Mouse (Mus musculus) hindbrain, embryonic 14.5 days (tissue): ENCODE data around the gene Rnaseh2b. TPM values are rescaled to one million over a fixed set of nuclear protein-coding genes. Genes with fewer than 3 reads are reported as not detected.

Source experiments
- ATAC-seq: fragments of 200-750 bp; cut with Nextera tagmentation; 2 replicates; pipeline ENCODE4 v1.8.0; 2017; ENCODE audit warnings: moderate number of reproducible peaks, mild to moderate bottlenecking, moderate TSS enrichment, moderate library complexity; ENCODE audit not compliant: low FRiP score
- DNase-seq: peaks from one replicate; pipeline ENCODE4 v3.0.0-alpha.2; 2015; ENCODE audit warnings: low spot score
- H3K27ac ChIP-seq: fragments of 300-500 bp; sonication (generic); 2 replicates; pipeline ENCODE4 v1.5.1; 2014; ENCODE audit warnings: mild to moderate bottlenecking, moderate library complexity
- H3K27me3 ChIP-seq: fragments of 300-500 bp; sonication (generic); 2 replicates; pipeline ENCODE4 v1.6.1; 2014; ENCODE audit warnings: mild to moderate bottlenecking, low read length, mixed read lengths; ENCODE audit not compliant: control insufficient read depth, insufficient read depth
- H3K36me3 ChIP-seq: fragments of 300-500 bp; sonication (generic); replicated peaks from 2 replicates; pipeline ENCODE4 v1.6.1; 2014; ENCODE audit not compliant: control insufficient read depth, insufficient read depth
- H3K4me1 ChIP-seq: fragments of 300-500 bp; sonication (generic); replicated peaks from 2 replicates; pipeline ENCODE4 v1.6.1; 2014; ENCODE audit warnings: antibody characterized with exemption, low read length, mixed read lengths; ENCODE audit not compliant: control insufficient read depth, insufficient read depth
- H3K4me2 ChIP-seq: fragments of 300-500 bp; sonication (generic); replicated peaks from 2 replicates; pipeline ENCODE4 v1.6.1; 2014; ENCODE audit warnings: mild to moderate bottlenecking, moderate library complexity
- H3K4me3 ChIP-seq: fragments of 300-500 bp; sonication (generic); replicated peaks from 2 replicates; pipeline ENCODE4 v1.5.1; 2014; ENCODE audit warnings: mild to moderate bottlenecking, low read length
- H3K9ac ChIP-seq: fragments of 300-500 bp; sonication (generic); 2 replicates; pipeline ENCODE4 v1.6.1; 2014
- H3K9me3 ChIP-seq: fragments of 300-500 bp; sonication (generic); 2 replicates; pipeline ENCODE4 v1.6.1; 2016; ENCODE audit warnings: low read length; ENCODE audit not compliant: control insufficient read depth
- WGBS: fragments of 180-500 bp; shearing (Covaris S2); extraction: QIAGEN DNeasy Blood & Tissue Kit; methylation state at CpG from one replicate; pipeline ENCODE4 v1.1.7; 2014; 5-methylcytosine and 5-hydroxymethylcytosine counted together
- polyA plus RNA-seq: library from polyadenylated mRNA; unstranded; fragments of >200 nt; fragmentation: Nextera tagmentation; extraction: Ambion mirVana; gene quantifications from 2 replicates; pipeline ENCODE4 v1.2.1, GENCODE M21; 2014

The Rnaseh2b gene
- polyA plus RNA-seq, 1 experiment from 2014 or later, result 29.7 TPM

DNA sequence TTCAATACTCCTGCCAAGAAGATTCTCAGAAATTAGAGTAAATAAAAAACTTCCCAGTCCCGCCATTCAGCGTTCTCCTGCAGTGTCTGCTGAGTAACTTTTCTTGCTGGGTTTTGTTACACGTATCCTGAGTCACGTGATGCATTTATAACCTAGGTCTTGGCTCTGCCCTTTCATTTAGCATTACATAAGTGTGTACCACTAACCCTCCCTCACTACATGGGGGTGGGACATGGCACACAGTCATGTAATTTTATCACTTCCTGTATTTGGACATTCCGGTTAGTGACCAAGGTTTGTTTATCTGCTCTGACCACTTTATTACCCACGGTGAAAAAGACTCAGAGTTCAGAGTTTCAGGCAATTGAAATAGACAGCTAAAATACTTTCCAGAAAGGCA is 78.4 kb downstream of the Rnaseh2b start:
- Histone ChIP-seq H3K27ac (no peak overlapping the region), H3K4me3 (no peak overlapping the region), H3K9me3 (no peaks in the 10 kb centered on the region), H3K4me2 (no peak overlapping the region), H3K9ac (no peak overlapping the region), H3K36me3 (no peaks in the 10 kb centered on the region), H3K4me1 (no peaks in the 10 kb centered on the region), H3K27me3 (no peaks in the 10 kb centered on the region)
- ATAC-seq (no peak), DNase-seq (no peak)
- 86% methylated on average over 6 of the region's 6 CpGs for WGBS

GRCm38 (mm10) chr14:62374001-62374400 is 81.6 kb downstream of the Rnaseh2b start:
- H3K27ac ChIP-seq, result no peak overlapping the region
- DNase-seq, result no peak
- ATAC-seq, result no peak

GRCm38 (mm10) chr14:62375694-62376093 is 83.3 kb downstream of the Rnaseh2b start:
- Histone ChIP-seq H3K4me3 (no peak overlapping the region), H3K27ac (no peak overlapping the region), H3K9me3 (no peaks in the 10 kb centered on the region), H3K4me2 (no peak overlapping the region), H3K9ac (no peak overlapping the region), H3K36me3 (no peaks in the 10 kb centered on the region), H3K27me3 (no peaks in the 10 kb centered on the region), H3K4me1 (no peaks in the 10 kb centered on the region)
- no peak for ATAC-seq
- DNase-seq, result no peak

More at GRCm38 (mm10) chr14:62374001-62374400, 81.6 kb downstream of the Rnaseh2b start:
- Histone ChIP-seq H3K9me3 (no peaks in the 10 kb centered on the region), H3K36me3 (no peaks in the 10 kb centered on the region), H3K4me2 (no peak overlapping the region), H3K4me1 (no peaks in the 10 kb centered on the region), H3K9ac (no peak overlapping the region), H3K4me3 (no peak overlapping the region), H3K27me3 (no peaks in the 10 kb centered on the region)
- 81% methylated on average over 10 of the region's 10 CpGs for WGBS

DNA sequence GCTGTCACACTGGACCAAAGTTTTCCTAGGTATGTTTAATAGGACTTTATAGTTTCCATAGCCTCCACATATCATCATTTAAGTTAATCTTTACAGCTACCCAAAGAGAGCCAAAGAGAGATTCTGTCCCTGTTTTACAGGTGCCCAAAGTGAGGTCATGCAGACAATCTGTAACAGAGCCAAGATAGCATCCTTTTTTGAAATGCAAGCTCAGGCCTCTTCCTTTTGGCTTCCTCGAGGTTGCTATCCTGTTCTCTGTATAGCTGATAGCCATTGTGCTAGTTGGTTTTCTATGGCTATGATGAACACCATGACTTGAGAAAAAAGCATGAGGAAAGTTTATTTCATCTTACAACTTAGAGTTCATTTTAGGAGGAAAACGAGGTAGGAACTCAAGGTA is 83.7 kb downstream of the Rnaseh2b start:
- 94% methylated on average over 2 of the region's 2 CpGs for WGBS
- H3K9me3 ChIP-seq, result no peaks in the 10 kb centered on the region
- H3K9ac ChIP-seq, result no peak overlapping the region
- no peak overlapping the region for H3K4me2 ChIP-seq
- DNase-seq, result no peak
- H3K27me3 ChIP-seq, result no peaks in the 10 kb centered on the region
- no peaks in the 10 kb centered on the region for H3K4me1 ChIP-seq
- ATAC-seq, result no peak
- no peaks in the 10 kb centered on the region for H3K36me3 ChIP-seq
- H3K27ac ChIP-seq, result no peak overlapping the region
- H3K4me3 ChIP-seq, result no peak overlapping the region

DNA sequence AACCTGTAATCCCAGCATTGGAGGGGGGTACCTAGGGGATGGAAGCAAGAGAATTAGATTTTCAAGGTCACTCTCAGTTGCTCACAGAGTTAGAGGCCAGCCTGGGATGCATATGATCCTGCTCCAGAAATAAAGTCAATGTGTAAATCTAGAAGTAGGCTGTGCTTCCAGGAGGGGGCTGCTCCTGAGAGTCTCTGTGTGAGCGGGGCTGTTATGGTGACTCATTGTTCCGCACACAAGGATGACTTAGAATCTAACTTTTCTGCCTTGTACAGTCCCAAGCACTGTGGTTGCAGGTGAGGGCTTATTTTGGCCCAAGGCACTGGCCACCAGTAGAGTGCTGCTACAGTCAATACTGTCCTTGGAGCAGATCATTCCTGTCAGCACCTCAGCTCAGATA is 87.0 kb downstream of the Rnaseh2b start:
- no peaks in the 10 kb centered on the region for H3K4me1 ChIP-seq
- no peak for DNase-seq
- WGBS, result 94% methylated on average over 2 of the region's 2 CpGs
- no peak for ATAC-seq
- H3K27me3 ChIP-seq, result no peaks in the 10 kb centered on the region
- H3K4me2 ChIP-seq, result no peak overlapping the region
- no peaks in the 10 kb centered on the region for H3K9me3 ChIP-seq
- H3K36me3 ChIP-seq, result no peaks in the 10 kb centered on the region
- H3K4me3 ChIP-seq, result no peak overlapping the region
- no peak overlapping the region for H3K27ac ChIP-seq
- H3K9ac ChIP-seq, result no peak overlapping the region

DNA sequence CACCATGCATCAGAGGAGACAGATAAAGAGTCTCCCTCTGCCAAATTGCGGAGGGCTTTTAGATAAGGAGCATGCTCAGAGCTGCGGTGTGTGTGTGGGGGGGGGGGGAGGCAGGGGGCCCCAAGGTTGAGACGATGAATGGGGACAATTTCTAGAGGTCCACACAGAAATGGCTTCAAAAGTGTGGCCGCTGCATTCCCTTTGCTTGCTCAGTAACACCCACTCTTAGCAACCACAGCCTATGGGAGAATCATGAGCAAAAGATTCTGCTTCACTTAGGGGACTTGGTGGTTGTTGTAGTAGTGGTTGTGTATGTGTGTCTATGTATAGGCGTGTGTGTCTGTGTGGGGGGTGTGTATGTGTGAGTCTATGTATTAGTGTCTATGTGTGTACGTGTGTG is 88.2 kb downstream of the Rnaseh2b start:
- Histone ChIP-seq H3K36me3 (no peaks in the 10 kb centered on the region), H3K4me3 (no peak overlapping the region), H3K27ac (no peak overlapping the region), H3K9me3 (no peaks in the 10 kb centered on the region), H3K4me2 (no peak overlapping the region), H3K4me1 (no peaks in the 10 kb centered on the region), H3K9ac (no peak overlapping the region), H3K27me3 (no peaks in the 10 kb centered on the region)
- ATAC-seq, result no peak
- WGBS, result 66% methylated on average over 6 of the region's 6 CpGs
- no peak for DNase-seq

- DNase-seq (no peak), ATAC-seq (no peak)
- Histone ChIP-seq H3K27ac (no peak overlapping the region), H3K36me3 (no peaks in the 10 kb centered on the region), H3K27me3 (no peaks in the 10 kb centered on the region), H3K4me1 (no peaks in the 10 kb centered on the region), H3K4me2 (no peak overlapping the region), H3K4me3 (no peak overlapping the region), H3K9ac (no peak overlapping the region), H3K9me3 (no peaks in the 10 kb centered on the region)
- 77% methylated on average over 3 of the region's 3 CpGs for WGBS
These were observed 90.7 kb downstream of the Rnaseh2b start for GRCm38 (mm10) chr14:62383109-62383508.

GRCm38 (mm10) chr14:62383786-62384299 is 91.5 kb downstream of the Rnaseh2b start:
- Histone ChIP-seq H3K27me3 (no peaks in the 10 kb centered on the region), H3K27ac (no peak overlapping the region), H3K4me3 (no peak overlapping the region), H3K9me3 (no peaks in the 10 kb centered on the region), H3K36me3 (no peaks in the 10 kb centered on the region), H3K4me1 (no peaks in the 10 kb centered on the region), H3K4me2 (no peak overlapping the region), H3K9ac (no peak overlapping the region)
- ATAC-seq (no peak), DNase-seq (no peak)
- 92% methylated on average over 3 of the region's 3 CpGs for WGBS

DNA sequence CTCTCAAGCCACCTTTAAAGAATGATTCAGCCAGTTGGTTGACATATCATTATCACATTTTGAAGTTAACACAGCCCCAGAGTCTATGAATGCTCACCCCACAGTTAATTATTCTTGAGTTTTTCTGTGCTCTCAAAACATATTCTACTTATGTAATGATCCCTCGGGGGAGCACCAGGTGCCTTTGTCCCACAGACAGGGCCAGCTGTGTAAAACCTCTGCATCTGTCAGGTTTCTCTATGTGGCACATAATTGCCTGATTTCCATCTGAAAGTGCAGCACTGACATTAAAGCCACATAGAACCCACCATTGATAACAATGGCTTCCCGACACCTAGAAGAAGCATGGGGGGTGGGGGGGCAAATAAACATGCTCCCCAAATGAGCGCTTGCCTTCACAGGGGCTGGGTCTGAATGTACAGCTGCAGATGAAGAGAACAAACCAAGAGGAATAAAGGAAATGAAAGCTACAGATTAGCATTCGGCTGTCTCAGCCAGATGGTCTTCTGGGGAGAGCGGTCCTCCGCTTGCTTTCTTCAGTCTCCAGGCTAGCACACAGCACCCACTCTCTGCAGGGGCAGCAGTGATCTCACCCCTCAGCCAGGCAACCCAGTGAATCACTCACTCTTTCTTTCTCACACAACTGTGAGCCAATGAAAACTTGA is 96.8 kb downstream of the Rnaseh2b start:
- WGBS, result 27% methylated on average over 6 of the region's 6 CpGs
- Histone ChIP-seq H3K9ac (no peak overlapping the region), H3K27ac (peak overlapping the region; percentile 41; the same call in 1 of the 2 replicates), H3K4me3 (no peak overlapping the region), H3K27me3 (no peaks in the 10 kb centered on the region), H3K4me1 (peaks cover 11% of the 10 kb centered on the region), H3K4me2 (peak overlapping the region; percentile 17; the same call in 1 of the 2 replicates), H3K36me3 (no peaks in the 10 kb centered on the region), H3K9me3 (no peaks in the 10 kb centered on the region)
- peak; percentile 59; the same call in 1 of the 2 replicates for ATAC-seq
- DNase-seq, result no peak
